Mouse (Mus musculus) layer of hippocampus, adult 9-11 months (tissue): ENCODE measurements around the gene Lmo1.
"Not testable (repeated sequence)": the region's sequence is repeated elsewhere in the genome, so short reads cannot be mapped to it uniquely, and the experiment has no call there.

ENCODE experiments used
- DNase-seq: peaks from one replicate; pipeline ENCODE4 v3.0.0; 2022

The Lmo1 gene

GRCm38 (mm10) chr7:109174337-109174948 lies 564 bp downstream of the Lmo1 start:
- peak; percentile 68 for DNase-seq

- no peak for DNase-seq
Measured at GRCm38 (mm10) chr7:109171874-109172273, 3.1 kb downstream of the Lmo1 start.

GRCm38 (mm10) chr7:109170441-109170820 lies 4.6 kb downstream of the Lmo1 start:
- peak; percentile 70 for DNase-seq

- DNase-seq: no peak
Measured at GRCm38 (mm10) chr7:109169505-109170440, 5.2 kb downstream of the Lmo1 start.

GRCm38 (mm10) chr7:109168716-109169115 lies 6.3 kb downstream of the Lmo1 start:
- no peak for DNase-seq

GRCm38 (mm10) chr7:109165931-109166585 lies 8.9 kb downstream of the Lmo1 start:
- no peak for DNase-seq

GRCm38 (mm10) chr7:109154331-109154730 lies 20.7 kb downstream of the Lmo1 start:
- DNase-seq: no peak

GRCm38 (mm10) chr7:109153538-109153937 lies 21.5 kb downstream of the Lmo1 start:
- no peak for DNase-seq

- peak; percentile 44 for DNase-seq
Measured at GRCm38 (mm10) chr7:109151088-109151487, 23.9 kb downstream of the Lmo1 start.

GRCm38 (mm10) chr7:109145211-109145610 lies 29.8 kb downstream of the Lmo1 start:
- DNase-seq: no peak

- no peak for DNase-seq
Measured at GRCm38 (mm10) chr7:109144705-109145104, 30.3 kb downstream of the Lmo1 start.

GRCm38 (mm10) chr7:109142564-109142963 lies 32.4 kb downstream of the Lmo1 start:
- DNase-seq: no peak

GRCm38 (mm10) chr7:109141753-109142152 lies 33.3 kb downstream of the Lmo1 start:
- DNase-seq: no peak

GRCm38 (mm10) chr7:109141054-109141453 lies 34.0 kb downstream of the Lmo1 start:
- no peak for DNase-seq

GRCm38 (mm10) chr7:109139405-109139804 lies 35.6 kb downstream of the Lmo1 start:
- peak; percentile 81 for DNase-seq

GRCm38 (mm10) chr7:109137441-109137840 lies 37.6 kb downstream of the Lmo1 start:
- no peak for DNase-seq

GRCm38 (mm10) chr7:109131565-109131964 lies 43.4 kb downstream of the Lmo1 start:
- DNase-seq: no peak

GRCm38 (mm10) chr7:109129946-109130686 lies 44.9 kb downstream of the Lmo1 start:
- DNase-seq: no peak

- DNase-seq: no peak
Measured at GRCm38 (mm10) chr7:109129442-109129841, 45.6 kb downstream of the Lmo1 start.

GRCm38 (mm10) chr7:109115929-109116328 lies 59.1 kb downstream of the Lmo1 start:
- no peak for DNase-seq

GRCm38 (mm10) chr7:109115488-109115887 lies 59.5 kb downstream of the Lmo1 start:
- DNase-seq: not testable (repeated sequence)

GRCm38 (mm10) chr7:109114950-109115349 lies 60.1 kb downstream of the Lmo1 start:
- no peak for DNase-seq

- peak; percentile 80 for DNase-seq
Measured at GRCm38 (mm10) chr7:109111000-109111399, 64.0 kb downstream of the Lmo1 start.
